Mouse (Mus musculus): Measurements from ENCODE around the gene Tfap2e.
A peak's percentile ranks its signal among the peaks of the same experiment; 100 is the strongest.

The Tfap2e gene

DNA sequence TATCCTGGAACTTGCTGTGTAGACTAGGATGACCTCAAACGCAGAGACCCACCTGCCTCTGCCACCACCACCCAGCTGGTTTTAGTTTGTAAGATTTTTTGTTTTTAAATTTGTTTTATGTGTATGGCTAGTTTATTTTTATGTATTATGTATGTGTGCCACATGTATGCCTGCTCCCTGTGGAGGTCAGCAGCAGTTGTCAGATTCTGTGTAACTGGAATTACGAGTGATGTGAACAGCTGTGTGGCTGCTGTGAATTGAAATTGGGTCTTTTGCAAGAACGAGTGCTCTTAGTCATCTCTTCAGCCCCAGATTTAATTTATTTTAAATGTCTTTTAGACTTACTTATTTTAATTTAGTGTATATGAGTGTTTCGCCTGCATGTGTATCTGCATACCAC lies 39.1 kb downstream of the Tfap2e start:
- no peak for DNase-seq

GRCm38 (mm10) chr4:126693021-126693420 lies 43.0 kb downstream of the Tfap2e start:
- DNase-seq = no peak

DNA sequence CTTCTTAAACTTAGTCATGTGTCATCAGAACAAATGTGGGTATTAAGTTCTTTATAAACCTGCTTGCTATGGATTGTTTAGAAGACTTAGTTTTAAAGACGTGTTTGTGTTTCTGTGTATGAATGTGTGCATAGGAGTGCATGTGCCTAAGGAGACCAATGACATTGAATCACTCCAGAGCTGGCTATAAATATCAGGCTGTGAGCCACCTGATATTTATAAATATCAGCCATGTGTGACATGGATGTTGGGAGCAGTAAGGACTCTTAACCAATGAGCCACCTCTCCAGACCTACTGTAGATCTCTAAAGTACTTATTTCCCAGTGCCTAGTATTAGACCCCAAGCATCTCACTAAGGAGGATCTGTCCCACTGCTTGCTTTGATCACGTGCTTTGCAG lies 46.6 kb downstream of the Tfap2e start:
- DNase-seq = no peak

DNA sequence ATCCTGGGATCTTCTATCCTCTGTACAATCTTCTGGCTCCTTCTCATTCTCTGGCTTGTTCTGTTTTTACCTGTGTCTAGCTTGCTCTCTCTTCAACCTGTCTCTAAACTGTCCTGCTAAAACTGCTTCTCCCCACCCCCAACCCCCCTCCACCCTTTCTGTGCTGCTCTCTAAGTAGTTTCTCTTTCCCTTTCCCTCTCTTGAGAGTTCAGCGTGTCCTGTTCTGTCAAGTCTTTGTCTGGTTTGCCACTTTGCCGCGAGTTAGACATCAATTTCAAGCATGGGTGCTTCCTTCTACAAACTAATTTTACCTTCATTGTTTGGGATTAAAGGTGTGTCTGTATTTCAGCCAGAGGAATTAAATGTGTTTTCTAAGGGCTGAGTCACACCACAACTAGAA lies 53.0 kb downstream of the Tfap2e start:
- DNase-seq = no peak

DNA sequence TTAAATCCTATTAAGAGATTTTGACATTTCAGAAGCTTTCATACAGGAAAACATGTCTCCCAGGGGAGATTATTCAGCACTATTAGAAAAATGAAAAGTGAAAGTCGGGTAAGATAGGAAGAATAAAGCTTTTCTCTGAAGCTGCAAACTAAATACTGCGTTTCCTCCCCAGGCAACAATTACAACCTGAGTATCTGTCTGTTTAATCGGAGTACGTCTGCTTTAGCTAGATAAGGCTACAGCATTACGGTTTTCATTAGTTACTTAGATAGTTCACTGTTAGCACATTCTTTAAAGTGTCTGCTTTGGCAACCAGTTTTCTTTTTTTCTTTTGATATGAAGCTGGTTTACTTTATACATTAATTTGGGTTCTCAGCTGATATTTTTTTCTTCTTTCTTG lies 53.7 kb downstream of the Tfap2e start:
- DNase-seq = no peak

DNA sequence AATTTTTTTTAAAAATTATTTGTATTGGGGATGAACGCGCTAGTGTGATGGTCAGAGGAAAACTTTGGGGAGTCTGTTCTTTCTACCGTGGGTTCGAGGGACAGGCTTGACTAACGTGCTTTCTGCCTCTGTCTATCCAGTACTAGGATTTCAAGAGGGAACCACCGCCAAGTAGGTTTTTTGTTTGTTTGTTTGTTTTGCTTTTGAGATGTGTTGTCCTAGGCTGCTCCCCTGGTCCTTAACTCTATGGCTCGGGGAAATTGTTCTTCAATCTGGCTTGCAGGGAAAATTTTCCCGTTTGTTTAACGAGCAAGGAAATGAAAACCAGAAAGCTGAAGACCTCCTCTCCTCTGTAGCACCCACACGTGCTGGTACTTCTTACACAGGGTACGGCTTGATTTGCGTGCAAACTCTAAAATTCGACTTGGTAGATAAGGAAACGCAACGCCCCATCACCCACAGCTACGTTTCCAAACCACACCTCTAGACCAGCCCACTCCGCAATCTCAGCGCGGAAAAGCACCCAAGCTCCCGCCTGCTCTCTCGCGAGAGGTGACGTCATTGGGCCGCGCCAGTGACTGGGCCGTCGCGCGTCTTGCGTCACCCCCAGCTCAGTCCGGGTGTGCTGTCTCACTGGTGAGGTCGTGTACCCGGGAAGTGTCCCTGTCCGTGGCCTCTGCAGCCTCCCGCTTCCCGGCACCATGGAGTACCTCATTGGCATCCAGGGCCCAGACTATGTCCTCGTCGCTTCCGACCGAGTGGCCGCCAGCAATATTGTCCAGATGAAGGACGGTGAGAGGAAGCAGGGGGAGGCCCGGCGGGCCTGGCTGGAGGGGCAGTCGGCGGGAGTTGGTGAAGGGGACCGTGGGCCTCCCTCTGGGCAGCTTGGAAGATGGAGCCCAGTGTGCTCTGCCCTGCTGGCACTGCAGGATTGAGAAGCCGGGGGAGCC lies 58.7 kb downstream of the Tfap2e start, which contains the start of gene Psmb2:
Gene Psmb2, plus strand, starts transcription at position 577 of the 950 bp plus-strand sequence.
- DNase-seq = peak; percentile 98

DNA sequence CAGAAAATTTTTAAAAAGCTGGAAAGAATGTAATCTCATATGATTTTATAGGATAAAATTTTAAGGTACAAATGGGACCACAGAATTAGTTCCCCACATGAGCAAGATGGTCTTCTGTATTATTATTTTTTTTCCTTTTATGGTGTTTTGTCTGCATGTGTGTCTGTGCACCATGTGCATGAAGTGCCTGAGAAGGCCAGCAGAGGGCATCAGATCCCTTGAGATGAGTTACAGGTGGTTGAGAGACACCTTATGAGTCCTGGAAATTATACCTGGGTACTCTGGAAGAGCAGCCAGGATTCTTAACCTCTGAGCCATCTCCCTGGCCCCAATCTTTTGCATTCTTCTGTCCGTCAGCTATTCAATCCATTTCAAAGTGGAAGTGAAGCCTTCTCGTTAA lies 69.0 kb downstream of the Tfap2e start:
- DNase-seq = no peak
